Mouse (Mus musculus): Measurements from ENCODE around the gene Mmrn2.
"Not testable (repeated sequence)": the region's sequence is repeated elsewhere in the genome, so short reads cannot be mapped to it uniquely, and the experiment has no call there.

The Mmrn2 gene

GRCm38 (mm10) chr14:34362135-34362534 lies 13.1 kb upstream of the Mmrn2 start:
- DNase-seq (ENCODE audit: low spot score in 2 of 2) = no peak

GRCm38 (mm10) chr14:34362726-34363445 lies 12.4 kb upstream of the Mmrn2 start:
- DNase-seq (ENCODE audit: low spot score in 2 of 2) = peak; percentile 58 to 65

- DNase-seq (ENCODE audit: low spot score in 2 of 2) = peak; percentile 34 to 48
Measured at GRCm38 (mm10) chr14:34363490-34364253, 11.6 kb upstream of the Mmrn2 start.

DNA sequence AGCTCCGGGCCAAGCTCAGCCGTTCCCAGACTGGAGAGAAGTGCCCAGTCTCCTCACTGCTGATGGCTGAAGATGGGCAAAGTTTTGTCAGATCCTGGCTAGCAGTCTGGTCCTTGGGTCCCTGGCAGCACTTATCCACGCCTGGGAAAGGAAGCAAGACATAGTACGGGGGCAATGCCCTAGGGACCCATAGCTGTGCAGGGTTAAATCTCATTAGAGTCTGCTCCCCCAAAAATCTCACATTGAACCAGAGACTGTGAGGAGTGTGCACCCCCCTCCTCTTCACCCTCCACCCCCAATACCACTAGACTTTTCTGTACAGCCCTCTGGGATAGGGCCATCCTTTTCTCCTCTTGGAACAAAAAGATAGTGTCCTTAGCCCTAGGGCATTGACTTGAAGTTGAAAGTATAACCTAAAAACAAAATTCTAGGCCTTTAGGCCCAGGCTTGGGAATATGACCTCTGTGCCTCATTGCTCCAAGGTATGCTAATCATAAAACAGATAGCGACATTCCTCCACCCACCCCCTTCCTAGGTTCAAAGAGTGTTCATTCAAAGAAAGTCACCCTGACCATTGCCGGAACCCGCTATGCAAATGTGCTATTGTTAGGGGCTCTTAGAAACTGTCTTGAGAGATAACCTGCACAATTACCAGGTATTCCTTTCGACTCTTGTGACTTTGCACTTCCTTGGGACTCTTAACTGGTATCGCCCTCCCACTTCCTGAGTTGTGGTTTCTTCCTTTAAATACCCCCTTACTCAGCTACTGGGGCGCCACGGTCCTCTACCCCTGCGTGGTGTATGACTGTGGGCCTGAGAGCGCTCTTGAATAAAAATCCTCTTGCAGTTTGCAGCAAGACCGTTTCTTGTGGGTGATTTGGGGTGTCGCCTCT lies 10.8 kb upstream of the Mmrn2 start:
- not testable (repeated sequence) for DNase-seq (ENCODE audit: low spot score in 2 of 2)

DNA sequence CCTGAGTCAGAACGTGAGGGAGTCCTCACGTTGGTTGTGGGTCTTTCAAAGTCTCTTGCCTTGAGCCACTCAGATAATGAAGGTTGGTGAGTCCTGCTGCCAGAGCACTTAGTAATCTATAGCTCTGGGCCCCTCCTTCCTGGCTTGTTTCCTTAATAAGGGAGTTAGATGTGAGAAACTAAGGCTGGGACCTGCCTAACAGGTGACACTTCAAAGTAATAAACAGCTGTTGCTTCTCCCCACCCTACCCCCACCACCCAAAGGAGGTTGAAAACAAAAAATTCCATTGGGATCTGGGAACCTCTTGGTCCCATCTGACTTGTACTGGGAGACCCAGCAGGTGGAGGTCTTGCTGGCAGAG lies 10.1 kb upstream of the Mmrn2 start:
- DNase-seq (ENCODE audit: low spot score in 2 of 2) = no peak

GRCm38 (mm10) chr14:34370203-34370602 lies 5.1 kb upstream of the Mmrn2 start:
- DNase-seq (ENCODE audit: low spot score in 2 of 2) = no peak

DNA sequence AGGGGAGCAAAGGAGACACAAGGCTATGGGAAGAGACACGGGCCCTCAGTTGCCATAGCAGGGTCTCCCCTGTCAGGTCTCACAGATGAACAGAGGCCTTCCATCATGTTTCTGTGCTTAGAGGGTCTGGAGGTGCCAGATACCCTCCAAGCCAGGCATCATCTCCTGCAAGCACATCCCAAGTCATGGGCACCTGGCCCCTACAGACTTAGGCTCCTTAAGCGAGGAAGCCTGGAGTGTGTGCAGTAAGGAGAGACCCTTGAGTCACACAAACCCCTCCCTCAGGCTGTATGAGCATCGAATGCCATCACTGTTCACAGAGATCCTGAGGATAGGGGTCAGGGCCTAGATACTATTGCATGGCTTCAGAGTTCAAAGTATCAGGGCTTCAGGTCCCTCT lies 4.3 kb upstream of the Mmrn2 start:
- DNase-seq (ENCODE audit: low spot score in 2 of 2) = no peak

DNA sequence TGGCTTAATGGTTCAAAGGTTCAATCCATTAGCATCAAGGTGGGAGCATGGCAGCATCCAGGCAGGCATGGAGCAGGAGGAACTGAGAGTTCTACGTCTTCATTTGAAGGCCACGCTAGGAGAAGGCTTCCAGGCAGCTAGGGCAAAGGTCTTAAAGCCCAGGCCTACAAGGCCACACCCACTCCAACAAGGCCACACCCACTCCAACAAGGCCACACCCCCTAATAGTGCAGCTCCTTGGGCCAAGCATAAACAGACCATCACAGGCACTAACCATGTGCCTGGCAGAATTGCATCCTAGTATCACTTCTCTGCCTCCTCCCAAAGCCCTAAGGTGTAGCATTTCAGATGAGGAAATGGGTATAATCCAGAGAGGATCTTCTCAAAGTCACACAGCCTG lies 3.5 kb upstream of the Mmrn2 start:
- no peak for DNase-seq (ENCODE audit: low spot score in 2 of 2)

- peak in 1 of 2 experiments; percentile 54 for DNase-seq (ENCODE audit: low spot score in 2 of 2)
Measured at GRCm38 (mm10) chr14:34372646-34373045, 2.6 kb upstream of the Mmrn2 start.

DNA sequence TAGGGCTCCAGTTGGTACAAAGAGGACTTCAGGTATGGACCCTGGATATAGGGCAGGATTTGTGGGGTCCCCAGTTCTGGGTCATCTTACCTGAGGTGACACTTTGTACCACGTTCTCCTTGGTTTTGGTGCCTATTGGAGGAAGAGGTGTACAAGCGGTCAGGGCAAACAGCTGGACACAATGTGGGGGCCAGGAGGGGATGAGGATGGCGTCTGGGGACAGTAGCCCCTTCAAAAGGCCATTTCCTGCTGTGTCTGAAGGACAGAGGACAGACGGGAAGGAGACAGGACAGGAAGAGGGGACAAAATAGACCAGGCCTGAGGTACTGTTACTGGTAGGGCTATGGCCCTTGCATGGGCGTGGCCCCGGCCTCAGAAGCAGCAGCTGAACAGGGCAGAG lies 1.7 kb upstream of the Mmrn2 start:
- no peak for DNase-seq (ENCODE audit: low spot score in 2 of 2)

GRCm38 (mm10) chr14:34374577-34374976 lies 688 bp upstream of the Mmrn2 start, which contains the start of gene Sncg:
TSS of gene Sncg (minus strand) at chr14:34374789.
- DNase-seq (ENCODE audit: low spot score in 2 of 2) = no peak

- DNase-seq (ENCODE audit: low spot score in 2 of 2) = no peak
Measured at GRCm38 (mm10) chr14:34375941-34376340, 676 bp downstream of the Mmrn2 start.

GRCm38 (mm10) chr14:34377121-34377520 lies 1.9 kb downstream of the Mmrn2 start:
- DNase-seq (ENCODE audit: low spot score in 2 of 2) = no peak

DNA sequence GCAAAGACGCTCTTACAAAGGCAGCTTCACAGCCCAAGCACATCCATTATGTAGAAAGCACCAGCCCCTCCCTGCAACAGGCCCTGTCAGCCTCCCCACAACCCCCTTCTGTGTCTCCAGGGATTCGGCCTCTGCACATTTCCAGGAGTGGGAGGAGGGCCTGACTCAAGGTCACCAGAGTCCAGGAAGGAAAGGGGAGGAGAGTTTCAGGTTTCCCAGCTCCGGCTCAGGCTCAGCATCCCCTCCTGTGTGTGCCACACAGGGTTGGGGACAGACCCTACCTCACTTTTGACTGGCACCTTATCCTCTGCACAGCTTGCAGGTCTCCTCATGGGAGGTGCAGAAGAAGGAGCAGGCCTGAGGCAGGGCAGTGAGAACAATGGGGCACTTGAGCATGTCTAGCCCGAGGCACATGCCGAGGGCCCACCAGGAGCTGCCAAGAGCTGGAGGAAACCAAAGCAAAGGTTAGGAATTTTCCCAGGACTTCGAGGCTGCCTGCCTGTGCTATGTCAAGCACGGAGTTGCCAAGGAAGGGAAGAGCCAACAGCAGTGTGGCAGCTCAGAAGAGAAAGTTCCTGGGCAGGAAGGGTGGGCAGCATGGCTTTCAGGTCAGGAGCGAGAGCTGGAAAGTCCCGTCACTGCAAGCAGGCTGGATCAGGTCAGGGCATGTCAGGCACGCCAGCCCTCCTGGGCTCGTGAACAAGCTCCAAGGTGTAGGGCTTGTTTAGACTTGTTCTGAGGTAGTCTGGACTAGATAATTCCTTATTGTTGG lies 3.5 kb downstream of the Mmrn2 start:
- DNase-seq (ENCODE audit: low spot score in 2 of 2) = no peak

DNA sequence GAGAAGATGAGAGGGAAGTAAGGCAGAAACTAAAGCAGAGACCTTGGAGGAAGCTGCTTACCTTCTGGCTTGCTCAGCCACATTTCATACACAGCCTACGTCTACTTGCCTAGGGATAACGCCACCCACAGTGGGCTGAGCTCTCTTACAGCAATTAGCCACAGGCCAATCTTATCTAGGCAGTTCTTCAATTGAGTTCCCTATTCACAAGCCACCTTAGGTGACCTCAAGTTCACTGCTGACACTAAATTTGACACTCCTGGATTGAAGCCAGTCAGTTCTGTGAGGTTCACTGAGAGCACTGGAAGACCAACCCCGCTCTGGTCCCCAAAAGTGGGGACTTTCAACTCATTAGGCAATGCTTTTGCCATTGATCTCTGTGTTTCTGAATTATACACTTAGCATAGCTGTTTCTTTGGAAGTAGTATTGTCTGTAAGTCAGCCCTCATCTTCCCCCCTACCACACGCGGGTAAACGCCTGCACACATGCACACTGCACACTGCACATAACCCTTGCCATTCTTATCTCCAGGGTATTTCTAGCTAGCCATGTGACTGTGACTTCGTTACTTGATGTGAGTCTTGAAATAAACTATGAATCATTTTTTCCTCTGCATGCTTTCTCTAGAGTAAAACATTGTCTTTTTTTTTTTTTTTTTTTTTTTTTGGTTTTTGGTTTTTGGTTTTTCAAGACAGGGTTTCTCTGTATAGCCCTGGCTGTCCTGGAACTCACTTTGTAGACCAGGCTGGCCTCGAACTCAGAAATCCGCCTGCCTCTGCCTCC lies 7.8 kb downstream of the Mmrn2 start:
- no peak for DNase-seq (ENCODE audit: low spot score in 2 of 2)

DNA sequence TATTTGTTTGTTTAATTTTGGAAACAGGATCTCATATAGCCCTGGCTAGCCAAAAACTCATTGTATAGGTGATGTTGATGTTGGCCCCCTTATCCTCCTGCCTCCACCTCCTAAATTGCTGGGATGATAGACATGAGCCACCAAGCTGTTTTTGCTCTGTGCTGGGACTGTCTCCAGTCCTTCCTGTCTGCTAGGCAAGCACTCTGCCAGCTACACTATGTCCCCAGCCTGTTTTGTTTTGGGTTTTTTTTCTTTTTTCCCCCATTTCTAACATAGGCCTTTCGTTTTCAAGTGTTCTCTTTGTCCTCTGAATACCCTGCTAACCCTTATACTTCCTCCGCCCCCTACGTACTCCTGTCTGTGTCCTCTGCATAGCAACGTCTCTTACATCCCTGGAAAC lies 18.0 kb downstream of the Mmrn2 start:
- DNase-seq (ENCODE audit: low spot score in 2 of 2) = no peak

DNA sequence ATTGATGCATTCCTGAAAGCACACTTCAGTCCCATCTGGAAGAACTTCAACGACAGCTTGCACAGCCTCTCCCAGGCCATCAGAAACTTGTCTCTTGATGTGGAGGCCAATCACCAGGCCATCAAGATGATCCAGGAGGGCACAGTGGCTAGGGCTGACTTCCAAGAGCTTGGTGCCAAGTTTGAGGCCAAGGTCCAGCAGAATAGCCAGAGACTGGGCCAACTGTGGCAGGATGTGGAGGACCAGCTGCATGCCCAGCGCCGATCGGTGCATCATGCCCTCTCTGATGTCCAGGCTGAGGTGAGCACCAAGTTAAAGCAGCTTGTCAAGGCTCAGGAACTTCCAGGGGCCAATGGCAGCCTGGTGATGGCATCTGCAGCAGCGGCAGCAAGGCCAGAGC lies 22.6 kb downstream of the Mmrn2 start:
- no peak for DNase-seq (ENCODE audit: low spot score in 2 of 2)

DNA sequence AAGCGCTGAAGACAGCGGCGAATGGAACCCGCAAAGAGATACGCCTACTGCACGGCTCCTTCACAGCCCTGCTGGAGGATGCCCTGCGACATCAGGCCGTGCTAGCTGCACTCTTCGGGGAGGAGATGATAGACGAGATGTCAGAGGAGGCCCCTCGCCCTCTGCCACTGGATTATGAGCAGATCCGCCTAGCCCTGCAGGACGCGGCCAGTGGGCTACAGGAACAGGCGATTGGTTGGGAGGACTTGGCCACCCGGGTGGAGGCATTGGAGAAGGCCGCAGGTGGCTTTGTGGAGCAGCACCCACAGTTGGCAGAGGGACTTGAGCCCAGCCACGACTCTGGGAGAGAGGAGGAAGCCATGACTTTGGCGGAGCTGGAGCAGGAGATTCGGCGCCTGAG lies 23.6 kb downstream of the Mmrn2 start:
- no peak for DNase-seq (ENCODE audit: low spot score in 2 of 2)

- DNase-seq (ENCODE audit: low spot score in 2 of 2) = no peak
Measured at GRCm38 (mm10) chr14:34399301-34399700, 24.0 kb downstream of the Mmrn2 start.

DNA sequence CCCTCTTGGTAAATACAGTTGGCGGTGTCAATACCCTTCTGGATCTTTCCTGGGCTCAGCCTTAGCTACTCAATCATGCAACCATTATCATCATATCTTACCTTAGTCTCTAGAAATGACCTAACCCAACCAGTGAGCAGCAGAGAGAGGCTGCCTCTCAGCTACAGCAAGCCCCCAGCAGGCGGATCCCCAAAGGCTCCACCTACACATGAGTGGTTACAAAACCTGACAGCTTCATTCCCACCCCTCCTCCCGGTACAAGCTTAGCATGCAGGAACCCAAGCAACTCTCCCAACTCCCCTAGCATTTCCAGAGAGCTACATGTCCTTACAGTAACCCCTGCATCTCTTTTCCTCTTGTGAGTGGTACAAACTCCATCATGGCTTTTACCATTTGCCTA lies 24.8 kb downstream of the Mmrn2 start:
- no peak for DNase-seq (ENCODE audit: low spot score in 2 of 2)

- peak in 1 of 2 experiments; percentile 50 for DNase-seq (ENCODE audit: low spot score in 2 of 2)
Measured at GRCm38 (mm10) chr14:34401135-34401534, 25.9 kb downstream of the Mmrn2 start.

Measured in frontal cortex, postnatal 10 days (tissue).